Mouse (Mus musculus): ENCODE data around the gene Nup205. TPM values are rescaled to one million over a fixed set of nuclear protein-coding genes. Genes with fewer than 3 reads are reported as not detected.
A peak's percentile ranks its signal among the peaks of the same experiment; 100 is the strongest.

Gene Nup205
- 41.7 and 50.2 TPM in 2 replicates for total RNA-seq (2014; rRNA removed)
- 9.4 and 10.3 TPM in 2 replicates for polyA plus RNA-seq (2015; fragmentation: Nextera tagmentation; extraction: Ambion mirVana)

DNA sequence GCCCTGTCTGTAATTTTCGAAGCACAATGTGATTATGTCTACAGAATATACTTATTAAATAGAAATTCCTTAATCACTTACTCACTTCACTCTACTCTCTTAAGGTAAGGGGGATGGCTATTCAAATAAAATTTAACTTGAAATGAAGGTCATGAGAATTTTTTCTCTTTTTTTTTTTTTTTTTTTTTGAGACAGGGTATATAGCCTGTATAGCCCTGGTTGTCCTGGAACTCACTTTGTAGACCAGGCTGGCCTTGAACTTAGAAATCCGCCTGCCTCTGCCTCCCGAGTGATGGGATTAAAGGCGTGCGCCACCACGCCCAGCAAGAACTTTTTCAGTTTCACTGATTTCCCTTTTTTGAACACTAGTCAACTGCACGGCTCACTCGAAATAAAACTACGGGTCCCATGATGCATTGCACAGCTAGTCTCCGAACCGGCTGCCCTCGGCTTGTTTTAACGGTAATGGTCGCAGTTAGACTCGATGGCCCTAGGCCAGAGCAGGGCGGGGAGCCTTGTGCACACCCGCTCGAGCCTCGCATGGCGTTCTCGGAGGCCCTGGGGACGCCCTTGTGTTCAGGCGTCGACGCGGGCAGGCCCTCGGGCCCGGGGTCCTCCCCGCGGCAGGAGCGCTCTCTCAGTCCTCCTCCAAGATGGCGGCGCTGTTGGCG lies at the start of gene Nup205:
Gene Nup205, plus strand, starts transcription at position 443 of the 671 bp plus-strand sequence.
- H3K36me3 ChIP-seq (ENCODE audit: insufficient read depth, low read length): no peaks in the 10 kb centered on the region
- ATAC-seq (ENCODE audit: low FRiP score): peak; percentile 93
- peak within 1 kb of the TSS; percentile 82 for H3K4me2 ChIP-seq (ENCODE audit: low read depth, low read length, poor library complexity, severe bottlenecking)
- peak within 1 kb of the TSS; percentile 91 for H3K4me3 ChIP-seq (ENCODE audit: low read depth, low read length)
- H3K9me3 ChIP-seq (ENCODE audit: low read length): no peaks in the 10 kb centered on the region
- peak within 1 kb of the TSS; percentile 99 for H3K27ac ChIP-seq (ENCODE audit: low read depth, low read length)
- H3K4me1 ChIP-seq (ENCODE audit: insufficient read depth, low read length): no peaks in the 10 kb centered on the region
- WGBS: 3% methylated on average over 34 of the region's 34 CpGs
- TF ChIP-seq CTCF (IDR thresholded peaks at IDR 0.05): peak; percentile 18; the same call in 1 of the 2 replicates
- DNase-seq (ENCODE audit: low spot score): peak; percentile 90
- H3K9ac ChIP-seq (replicated peaks; ENCODE audit: low read length, poor library complexity, severe bottlenecking): peak within 1 kb of the TSS; percentile 91
- H3K27me3 ChIP-seq (ENCODE audit: insufficient read depth, low read length): no peaks in the 10 kb centered on the region

DNA sequence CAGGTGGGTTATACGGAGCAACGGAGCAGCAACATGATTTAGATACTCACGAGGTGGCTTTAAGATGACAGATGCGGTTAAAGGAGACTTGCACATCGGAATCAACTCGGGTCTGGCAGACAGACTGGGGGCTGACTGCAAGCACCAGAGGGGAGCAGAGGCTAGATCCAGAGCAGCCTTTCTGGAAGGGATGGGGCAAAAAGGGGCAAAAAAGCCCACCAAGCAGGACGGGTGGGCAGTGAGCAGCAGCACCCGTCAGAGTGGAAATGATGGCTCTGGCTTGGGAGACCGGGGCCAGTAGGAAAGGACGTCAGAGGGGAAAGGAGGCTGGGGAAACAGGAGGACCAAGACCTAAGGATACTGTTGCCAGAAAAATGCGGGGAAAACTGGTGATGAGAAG lies 44.4 kb upstream of the Nup205 start:
- DNase-seq (ENCODE audit: low spot score): peak; percentile 14
- TF ChIP-seq CTCF (IDR thresholded peaks at IDR 0.05): peak; percentile 3; the same call in 1 of the 2 replicates
- ATAC-seq (ENCODE audit: low FRiP score): peak; percentile 2; the same call in 1 of the 2 replicates
- Histone ChIP-seq H3K4me2 (ENCODE audit: low read depth, low read length, poor library complexity, severe bottlenecking) (peak overlapping the region; percentile 86), H3K4me1 (ENCODE audit: insufficient read depth, low read length) (peaks cover 2% of the 10 kb centered on the region; the same call in 1 of the 2 replicates), H3K27me3 (ENCODE audit: insufficient read depth, low read length) (no peaks in the 10 kb centered on the region), H3K9me3 (ENCODE audit: low read length) (no peaks in the 10 kb centered on the region), H3K36me3 (ENCODE audit: insufficient read depth, low read length) (no peaks in the 10 kb centered on the region), H3K9ac (replicated peaks; ENCODE audit: low read length, poor library complexity, severe bottlenecking) (peak overlapping the region; percentile 86), H3K4me3 (ENCODE audit: low read depth, low read length) (peak overlapping the region; percentile 82), H3K27ac (ENCODE audit: low read depth, low read length) (peak overlapping the region; percentile 89)
- whole genome bisulfite sequencing: 2% methylated on average over 11 of the region's 11 CpGs

GRCm38 (mm10) chr6:35133246-35133578 lies 44.0 kb upstream of the Nup205 start:
- DNase-seq (ENCODE audit: low spot score): no peak
- no peak for TF ChIP-seq CTCF (IDR thresholded peaks at IDR 0.05)

GRCm38 (mm10) chr6:35133579-35134488 lies 43.4 kb upstream of the Nup205 start, which contains the start of gene Cnot4:
Gene Cnot4, minus strand, starts transcription at chr6:35133724.
- Histone ChIP-seq H3K9ac (replicated peaks; ENCODE audit: low read length, poor library complexity, severe bottlenecking) (peak within 1 kb of the TSS; percentile 86), H3K27me3 (ENCODE audit: insufficient read depth, low read length) (no peaks in the 10 kb centered on the region), H3K27ac (ENCODE audit: low read depth, low read length) (peak within 1 kb of the TSS; percentile 89), H3K9me3 (ENCODE audit: low read length) (no peaks in the 10 kb centered on the region), H3K4me2 (ENCODE audit: low read depth, low read length, poor library complexity, severe bottlenecking) (peak within 1 kb of the TSS; percentile 86), H3K36me3 (ENCODE audit: insufficient read depth, low read length) (no peaks in the 10 kb centered on the region), H3K4me3 (ENCODE audit: low read depth, low read length) (peak within 1 kb of the TSS; percentile 82), H3K4me1 (ENCODE audit: insufficient read depth, low read length) (peaks cover 2% of the 10 kb centered on the region; the same call in 1 of the 2 replicates)
- WGBS: under 1% methylated on average over 54 of the region's 55 CpGs
- no peak; the same call in 1 of the 2 replicates for TF ChIP-seq CTCF (IDR thresholded peaks at IDR 0.05)
- ATAC-seq (ENCODE audit: low FRiP score): peak; percentile 99
- peak; percentile 99 for DNase-seq (ENCODE audit: low spot score)

More at GRCm38 (mm10) chr6:35133246-35133578, 44.0 kb upstream of the Nup205 start:
- peaks cover 2% of the 10 kb centered on the region; the same call in 1 of the 2 replicates for H3K4me1 ChIP-seq (ENCODE audit: insufficient read depth, low read length)
- no peaks in the 10 kb centered on the region for H3K36me3 ChIP-seq (ENCODE audit: insufficient read depth, low read length)
- H3K4me2 ChIP-seq (ENCODE audit: low read depth, low read length, poor library complexity, severe bottlenecking): peak overlapping the region; percentile 86
- peak overlapping the region; percentile 82 for H3K4me3 ChIP-seq (ENCODE audit: low read depth, low read length)
- H3K9me3 ChIP-seq (ENCODE audit: low read length): no peaks in the 10 kb centered on the region
- peak overlapping the region; percentile 86 for H3K9ac ChIP-seq (replicated peaks; ENCODE audit: low read length, poor library complexity, severe bottlenecking)
- ATAC-seq (ENCODE audit: low FRiP score): peak; percentile 87
- H3K27me3 ChIP-seq (ENCODE audit: insufficient read depth, low read length): no peaks in the 10 kb centered on the region
- WGBS: 0% methylated on average over 20 of the region's 25 CpGs
- peak overlapping the region; percentile 89 for H3K27ac ChIP-seq (ENCODE audit: low read depth, low read length)

DNA sequence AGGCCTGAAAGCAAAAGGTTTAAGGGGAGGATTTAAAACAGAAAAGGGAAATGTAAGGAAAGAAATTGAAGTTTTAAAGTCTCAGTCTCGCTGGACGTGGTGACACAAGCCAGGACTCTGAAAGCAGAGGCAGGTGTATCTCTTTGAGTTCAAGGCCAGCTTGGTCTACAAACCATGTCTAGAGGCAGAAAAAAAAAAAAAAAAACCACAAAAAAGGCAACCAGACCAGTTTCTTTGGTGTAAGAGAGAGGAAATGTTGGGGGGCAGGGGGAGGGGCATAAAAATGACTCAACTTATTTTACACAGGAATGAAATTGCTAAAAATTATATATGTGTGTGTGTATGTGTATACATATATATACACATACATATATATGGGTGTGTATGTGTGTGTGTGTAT lies 42.4 kb upstream of the Nup205 start:
- H3K27me3 ChIP-seq (ENCODE audit: insufficient read depth, low read length): no peaks in the 10 kb centered on the region
- DNase-seq (ENCODE audit: low spot score) (no peak), ATAC-seq (ENCODE audit: low FRiP score) (no peak)
- WGBS: 55% methylated on average over 2 of the region's 2 CpGs
- H3K4me2 ChIP-seq (ENCODE audit: low read depth, low read length, poor library complexity, severe bottlenecking): no peak overlapping the region
- no peaks in the 10 kb centered on the region for H3K9me3 ChIP-seq (ENCODE audit: low read length)
- TF ChIP-seq CTCF (IDR thresholded peaks at IDR 0.05): no peak
- H3K27ac ChIP-seq (ENCODE audit: low read depth, low read length): no peak overlapping the region
- no peak overlapping the region for H3K9ac ChIP-seq (replicated peaks; ENCODE audit: low read length, poor library complexity, severe bottlenecking)
- H3K4me3 ChIP-seq (ENCODE audit: low read depth, low read length): no peak overlapping the region
- H3K36me3 ChIP-seq (ENCODE audit: insufficient read depth, low read length): no peaks in the 10 kb centered on the region
- H3K4me1 ChIP-seq (ENCODE audit: insufficient read depth, low read length): peaks cover 2% of the 10 kb centered on the region; the same call in 1 of the 2 replicates
